Mouse (Mus musculus): ENCODE data around the gene Acaca.

Gene Acaca

GRCm38 (mm10) chr11:84393571-84393970, 264.1 kb downstream of the Acaca start:
- no peak for DNase-seq (ENCODE audit: low spot score)

GRCm38 (mm10) chr11:84395010-84395409, 265.5 kb downstream of the Acaca start:
- DNase-seq (ENCODE audit: low spot score): no peak

GRCm38 (mm10) chr11:84406733-84407132, 277.3 kb downstream of the Acaca start:
- no peak for DNase-seq (ENCODE audit: low spot score)

GRCm38 (mm10) chr11:84410383-84410782, 280.9 kb downstream of the Acaca start:
- no peak for DNase-seq (ENCODE audit: low spot score)

GRCm38 (mm10) chr11:84410879-84411641, 281.6 kb downstream of the Acaca start:
- DNase-seq (ENCODE audit: low spot score): no peak

GRCm38 (mm10) chr11:84411642-84412018, 282.2 kb downstream of the Acaca start:
- DNase-seq (ENCODE audit: low spot score): no peak

- no peak for DNase-seq (ENCODE audit: low spot score)
These were observed 282.9 kb downstream of the Acaca start for GRCm38 (mm10) chr11:84412201-84412934.

GRCm38 (mm10) chr11:84413111-84413510, 283.6 kb downstream of the Acaca start:
- no peak for DNase-seq (ENCODE audit: low spot score)

GRCm38 (mm10) chr11:84420779-84421178, 291.3 kb downstream of the Acaca start:
- no peak for DNase-seq (ENCODE audit: low spot score)

- DNase-seq (ENCODE audit: low spot score): no peak
These were observed 296.5 kb downstream of the Acaca start for GRCm38 (mm10) chr11:84425736-84426632.

- no peak for DNase-seq (ENCODE audit: low spot score)
These were observed 297.1 kb downstream of the Acaca start for GRCm38 (mm10) chr11:84426633-84426998.

- DNase-seq (ENCODE audit: low spot score): peak; percentile 63
These were observed 300.1 kb downstream of the Acaca start for GRCm38 (mm10) chr11:84429581-84429980.

GRCm38 (mm10) chr11:84430336-84430735, 300.9 kb downstream of the Acaca start:
- DNase-seq (ENCODE audit: low spot score): no peak

GRCm38 (mm10) chr11:84434879-84435278, 305.4 kb downstream of the Acaca start:
- DNase-seq (ENCODE audit: low spot score): no peak

GRCm38 (mm10) chr11:84440402-84440801, 310.9 kb downstream of the Acaca start:
- no peak for DNase-seq (ENCODE audit: low spot score)

GRCm38 (mm10) chr11:84442554-84443331, 313.3 kb downstream of the Acaca start:
- DNase-seq (ENCODE audit: low spot score): no peak
